ENCODE assay signal across 26 mouse cellular contexts in the genomic region with DNA sequence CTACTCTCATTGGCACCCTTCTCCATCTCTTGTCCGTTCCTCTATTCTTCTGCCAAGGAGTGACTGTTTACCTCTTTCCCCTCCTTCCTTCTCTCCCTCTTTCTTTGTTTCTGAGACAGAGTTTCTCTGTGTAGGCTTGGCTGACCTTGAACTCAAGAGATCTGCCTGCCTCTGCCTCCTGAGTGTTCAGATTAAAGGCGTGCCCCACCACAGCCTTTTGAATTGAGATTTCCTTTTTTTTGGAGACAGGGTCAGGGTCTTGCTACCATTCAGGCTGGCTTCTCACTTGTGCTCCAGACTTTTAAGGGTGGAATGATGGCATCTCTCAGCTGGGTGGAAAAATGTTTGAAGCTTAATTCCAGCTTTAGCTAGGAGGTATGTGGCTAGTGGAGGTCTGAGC.
"Had no signal": no experiment of that assay in that cellular context is flagged by ENCODE, and none has a peak within 500 bp of the region (broad histone marks: within the 10 kb centered on the region; RNA-seq: fewer than 3 reads in every experiment).

No protein-coding gene starts in this region.

- H3K27ac ChIP-seq: kidney, postnatal 0 days; layer of hippocampus, adult 2 months; limb, embryonic 10.5 days; limb, embryonic 13.5 days; liver, embryonic 12.5 days; liver, embryonic 15.5 days; lung, embryonic 15.5 days; midbrain, embryonic 10.5 days; midbrain, embryonic 13.5 days; stomach, postnatal 0 days had no signal

- ATAC-seq: liver, embryonic 12.5 days; midbrain, embryonic 13.5 days; midbrain, embryonic 16.5 days had no signal

- H3K27me3 ChIP-seq: limb, embryonic 13.5 days; liver, embryonic 12.5 days; liver, embryonic 15.5 days; lung, embryonic 15.5 days; megakaryocyte, embryonic 14.5 days; midbrain, embryonic 13.5 days had no signal

- H3K36me3 ChIP-seq: lung, embryonic 15.5 days; midbrain, embryonic 13.5 days had no signal

- H3K4me2 ChIP-seq: liver, embryonic 15.5 days; lung, embryonic 15.5 days; midbrain, embryonic 13.5 days had no signal

- DNase-seq: kidney, adult 9 months; kidney, postnatal 25 days; layer of hippocampus, adult 9-11 months; liver; lung, adult 18-20 months; lung, postnatal 10 days; lung, postnatal 36 days; right cerebral cortex, adult 18-20 months; right cerebral cortex, postnatal 14 days; right cerebral cortex, postnatal 4 days; thymus, adult 2 months; thymus, postnatal 14 days; thymus, postnatal 4 days had no signal

- H3K4me3 ChIP-seq: layer of hippocampus, adult 2 months; limb, embryonic 10.5 days; limb, embryonic 13.5 days; liver, embryonic 12.5 days; liver, embryonic 15.5 days; lung, embryonic 15.5 days; megakaryocyte, embryonic 14.5 days; midbrain, embryonic 10.5 days; midbrain, embryonic 13.5 days; myocyte had no signal

- H3K9me3 ChIP-seq: limb, embryonic 10.5 days; limb, embryonic 13.5 days; liver, embryonic 12.5 days; liver, embryonic 15.5 days; lung, embryonic 15.5 days; megakaryocyte, embryonic 14.5 days; midbrain, embryonic 13.5 days had no signal

- H3K9ac ChIP-seq: limb, embryonic 13.5 days; liver, embryonic 12.5 days; liver, embryonic 15.5 days; lung, embryonic 15.5 days; midbrain, embryonic 13.5 days had no signal
